Mouse (Mus musculus): Measurements from ENCODE around the gene Bend4.

DNA sequence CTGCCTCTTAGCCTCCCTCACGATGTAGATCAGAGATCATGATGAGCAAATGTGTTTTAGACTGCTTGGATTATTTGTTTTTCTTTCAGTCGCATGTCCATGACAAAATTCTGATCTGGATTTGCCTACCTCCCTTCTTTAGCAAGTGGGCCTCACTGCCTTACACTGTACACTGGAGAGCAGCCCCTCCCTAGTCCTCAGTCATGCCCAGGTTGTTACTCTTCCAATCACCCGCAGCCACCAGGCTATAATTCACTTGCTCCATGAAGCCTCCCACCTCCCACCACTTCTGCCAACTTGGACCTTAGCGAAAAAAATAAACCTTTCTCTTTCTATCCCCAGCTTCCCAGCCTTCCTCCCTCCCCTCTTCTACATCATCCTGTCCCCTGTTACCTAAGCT, 34.2 kb upstream of the Bend4 start:
- TF ChIP-seq CTCF (conservative IDR thresholded peaks at IDR 0.05; ENCODE audit: low read length) = no peak
- TF ChIP-seq NANOG (IDR thresholded peaks at IDR 0.05; ENCODE audit: borderline replicate concordance, low read length) = no peak

Measured in E14TG2a.4 (cell line).